Mouse (Mus musculus): ENCODE measurements at regions not wholly inside any gene's neighbourhood (a gene's known extent, or its start where the extent isn't known, plus 50 kb on each side); places are given as distances from the start of the nearest gene placed in this dataset.

GRCm38 (mm10) chr16:87225085-87225484 lies 128.9 kb upstream of the N6amt1 start:
- DNase-seq, result no peak

- no peak for DNase-seq
Measured at GRCm38 (mm10) chr16:87224024-87224423, 130.0 kb upstream of the N6amt1 start.

GRCm38 (mm10) chr16:87220611-87221010 lies 133.4 kb upstream of the N6amt1 start:
- no peak for DNase-seq

GRCm38 (mm10) chr16:87220201-87220600 lies 133.8 kb upstream of the N6amt1 start:
- no peak for DNase-seq

GRCm38 (mm10) chr16:87207875-87208274 lies 146.1 kb upstream of the N6amt1 start:
- DNase-seq, result no peak

- no peak for DNase-seq
Measured at GRCm38 (mm10) chr16:87190471-87190870, 163.5 kb upstream of the N6amt1 start.

GRCm38 (mm10) chr16:87188737-87189136 lies 165.2 kb upstream of the N6amt1 start:
- DNase-seq, result no peak

GRCm38 (mm10) chr16:87172395-87172794 lies 181.6 kb upstream of the N6amt1 start:
- DNase-seq, result no peak

- DNase-seq, result no peak
Measured at GRCm38 (mm10) chr16:87139301-87139700, 214.7 kb upstream of the N6amt1 start.

GRCm38 (mm10) chr16:87136503-87136902 lies 217.5 kb upstream of the N6amt1 start:
- no peak for DNase-seq

- no peak for DNase-seq
Measured at GRCm38 (mm10) chr16:87134452-87134851, 219.5 kb upstream of the N6amt1 start.

GRCm38 (mm10) chr16:87133874-87134273 lies 220.1 kb upstream of the N6amt1 start:
- no peak for DNase-seq

- DNase-seq, result no peak
Measured at GRCm38 (mm10) chr16:87132082-87132481, 221.9 kb upstream of the N6amt1 start.

- DNase-seq, result no peak
Measured at GRCm38 (mm10) chr16:87130733-87131640, 223.0 kb upstream of the N6amt1 start.

GRCm38 (mm10) chr16:87129021-87129420 lies 225.0 kb upstream of the N6amt1 start:
- no peak for DNase-seq

GRCm38 (mm10) chr16:87128230-87128629 lies 225.8 kb upstream of the N6amt1 start:
- no peak for DNase-seq

GRCm38 (mm10) chr16:87124519-87124918 lies 229.5 kb upstream of the N6amt1 start:
- no peak for DNase-seq

GRCm38 (mm10) chr16:87103599-87103998 lies 250.4 kb upstream of the N6amt1 start:
- DNase-seq, result no peak

GRCm38 (mm10) chr16:87102057-87102456 lies 251.9 kb upstream of the N6amt1 start:
- no peak for DNase-seq

- no peak for DNase-seq
Measured at GRCm38 (mm10) chr16:87092011-87092410, 262.0 kb upstream of the N6amt1 start.

GRCm38 (mm10) chr16:87089322-87089721 lies 264.7 kb upstream of the N6amt1 start:
- DNase-seq, result no peak

- DNase-seq, result no peak
Measured at GRCm38 (mm10) chr16:87083505-87083904, 270.5 kb upstream of the N6amt1 start.

- no peak for DNase-seq
Measured at GRCm38 (mm10) chr16:87077385-87077784, 276.6 kb upstream of the N6amt1 start.

GRCm38 (mm10) chr16:87069294-87069693 lies 284.7 kb upstream of the N6amt1 start:
- DNase-seq, result no peak

- DNase-seq, result no peak
Measured at GRCm38 (mm10) chr16:87067981-87068380, 286.0 kb upstream of the N6amt1 start.

Measured in thymus, postnatal 25 days (tissue).